Mouse (Mus musculus) heart, postnatal 14 days (tissue): ENCODE measurements around the gene Ube2r2. TPM values are rescaled to one million over a fixed set of nuclear protein-coding genes. Genes with fewer than 3 reads are reported as not detected.

Experiments used
- DNase-seq, 2 experiments: peaks; one replicate each; pipeline ENCODE4 v3.0.0; 2021 to 2022
- intact Hi-C: fragments of 180-260 bp; cut with DNase I; formaldehyde crosslinking; loops from one replicate; pipeline ENCODE4 v1.15.1; 2025
- total RNA-seq, 2 experiments: library from RNA; stranded (reverse); gene quantifications; 2 replicates each; pipeline ENCODE4 v1.2.3; 2021

The Ube2r2 gene
- total RNA-seq, 2 experiments from 2014 or later, result 121 to 132 TPM

DNA sequence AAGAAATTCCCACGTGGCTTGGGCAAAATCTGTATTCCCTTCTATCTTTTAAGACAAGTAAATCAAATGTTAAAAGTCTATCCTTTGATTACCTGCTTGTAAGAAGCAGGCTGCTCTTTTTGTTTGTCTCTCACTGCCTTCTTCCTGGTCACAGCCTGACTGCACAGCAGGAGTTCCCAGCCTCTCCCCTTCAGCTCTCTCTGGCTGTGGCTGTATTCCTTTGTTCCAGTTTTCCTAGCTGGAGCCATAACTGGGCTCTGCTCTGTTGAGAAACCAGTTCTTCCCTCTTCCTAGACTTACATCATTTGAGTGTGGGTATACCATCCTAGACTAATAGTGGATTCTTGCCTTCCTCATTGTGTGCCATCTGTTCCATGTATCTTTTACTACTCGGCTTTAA is 29.4 kb downstream of the Ube2r2 start:
- no peak for DNase-seq
- intact Hi-C loops, result no loop called here

GRCm38 (mm10) chr4:41165693-41166475 is 30.3 kb downstream of the Ube2r2 start:
- DNase-seq, result peak; percentile 76 to 84
- intact Hi-C loops, result loop anchor here (1.0 kb wide), 1 partner anchor 37 kb away; no protein-coding TSS in a partner anchor

GRCm38 (mm10) chr4:41170970-41171369 is 35.4 kb downstream of the Ube2r2 start:
- no peak for DNase-seq
- intact Hi-C loops, result no loop called here

DNA sequence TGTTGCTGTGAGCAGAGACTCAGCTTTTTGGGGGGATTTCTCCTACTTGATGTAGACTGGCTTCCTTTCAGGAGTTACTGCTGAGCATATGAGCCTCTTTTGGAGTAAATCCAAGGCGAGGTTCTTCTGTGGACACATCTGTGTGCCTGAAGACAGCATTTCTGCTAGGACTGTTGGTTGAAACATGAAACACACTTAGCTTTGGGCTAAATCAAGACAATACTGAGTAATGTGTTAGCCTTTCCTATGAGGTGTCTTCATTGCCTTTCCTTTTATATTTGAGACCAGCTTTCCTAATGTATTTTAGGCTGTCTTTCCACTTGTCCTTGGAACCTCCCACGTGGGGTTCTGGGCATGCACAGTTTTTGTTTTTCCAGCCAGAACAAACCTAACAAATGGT is 39.1 kb downstream of the Ube2r2 start:
- intact Hi-C loops, result no loop called here
- DNase-seq, result no peak

DNA sequence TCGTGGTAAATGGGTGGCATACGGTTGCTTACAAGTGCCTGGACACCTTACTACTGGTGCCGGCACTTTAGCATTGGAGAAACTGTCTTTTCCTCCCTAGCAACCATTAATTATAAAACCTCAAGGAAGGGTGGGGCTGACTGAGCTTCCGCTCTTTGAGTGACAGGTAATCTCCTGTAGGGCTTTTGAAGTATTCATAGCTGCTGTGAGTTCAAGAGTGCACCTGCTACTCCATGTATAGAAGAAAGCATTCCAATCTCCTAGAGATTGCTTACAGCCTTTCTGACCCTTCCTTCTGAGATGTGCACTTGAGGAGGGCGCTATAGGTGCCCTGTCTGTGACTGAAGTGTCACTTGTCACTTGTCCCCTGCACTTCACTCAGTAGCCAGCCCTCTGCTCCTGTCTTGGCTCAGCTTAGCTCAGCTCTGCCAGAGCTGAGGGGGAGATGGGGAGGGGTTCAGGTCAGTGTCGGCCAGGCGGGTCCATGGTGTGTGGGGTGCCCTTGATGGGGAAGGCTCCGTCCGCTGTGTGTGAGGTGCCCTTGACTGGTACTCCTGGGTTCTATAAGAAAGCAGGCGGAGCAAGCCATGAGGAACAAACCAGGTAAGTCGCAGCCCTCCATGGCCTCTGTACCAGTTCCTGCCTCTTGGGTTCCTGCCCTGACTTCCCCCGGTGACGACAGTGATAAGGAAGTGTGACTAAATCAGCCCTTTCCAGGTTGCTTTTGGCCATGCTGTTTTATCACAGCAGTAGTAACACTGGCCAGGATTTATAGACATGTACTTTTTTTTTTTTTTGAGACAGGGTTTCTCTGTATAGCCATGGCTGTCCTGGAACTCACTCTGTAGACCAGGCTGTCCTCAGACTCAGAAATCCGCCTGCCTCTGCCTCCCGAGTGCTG is 44.5 kb downstream of the Ube2r2 start:
- intact Hi-C loops, result no loop called here
- no peak for DNase-seq

GRCm38 (mm10) chr4:41189809-41190208 is 54.3 kb downstream of the Ube2r2 start:
- intact Hi-C loops, result no loop called here
- DNase-seq, result no peak

- intact Hi-C loops, result no loop called here
- no peak for DNase-seq
Observed at GRCm38 (mm10) chr4:41192544-41193512, 57.3 kb downstream of the Ube2r2 start.

DNA sequence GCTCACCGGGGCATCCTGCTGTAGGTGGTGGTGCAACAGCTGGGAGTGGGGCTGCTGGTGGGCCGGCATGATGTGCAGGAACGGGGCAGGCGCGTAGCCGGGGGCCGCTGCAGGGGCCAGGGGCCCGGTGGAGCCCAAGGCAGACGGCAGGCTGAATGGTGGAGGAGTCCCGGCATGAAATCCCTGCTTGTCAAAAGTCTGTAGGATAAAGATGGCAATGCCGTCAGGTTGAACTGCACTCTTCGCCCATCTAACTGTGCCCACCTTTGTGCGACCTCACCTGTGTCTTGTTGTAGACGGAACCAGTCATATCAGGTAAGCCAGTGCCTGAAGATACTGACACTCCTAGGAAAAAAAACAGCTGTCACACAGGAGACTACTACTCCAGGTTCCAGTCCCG is 59.8 kb downstream of the Ube2r2 start:
- no peak for DNase-seq
- intact Hi-C loops, result no loop called here

GRCm38 (mm10) chr4:41196861-41197610 is 61.5 kb downstream of the Ube2r2 start:
- peak; percentile 30 to 37 for DNase-seq
- intact Hi-C loops, result no loop called here

GRCm38 (mm10) chr4:41202135-41202534 is 66.6 kb downstream of the Ube2r2 start:
- no peak for DNase-seq
- intact Hi-C loops, result no loop called here

DNA sequence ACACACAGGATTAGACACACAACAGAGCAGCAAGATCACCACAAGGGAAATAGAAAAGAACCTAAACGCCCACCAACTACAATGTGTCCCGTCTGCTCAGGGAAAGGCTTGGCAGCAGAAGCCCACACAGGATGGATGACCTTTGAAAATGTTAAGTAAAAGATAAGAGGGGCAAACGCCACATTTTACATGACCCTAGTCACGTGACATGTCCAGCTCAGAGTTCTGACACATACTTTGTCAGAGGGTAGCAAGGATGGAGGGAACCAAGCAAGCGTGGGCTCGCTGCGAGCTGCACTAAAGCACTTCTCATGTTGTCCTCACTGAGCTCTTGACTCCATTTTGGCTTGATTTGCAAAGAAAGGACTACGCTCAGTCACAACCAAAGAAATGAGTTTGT is 70.2 kb downstream of the Ube2r2 start:
- no peak for DNase-seq
- intact Hi-C loops, result no loop called here

GRCm38 (mm10) chr4:41208050-41208449 is 72.5 kb downstream of the Ube2r2 start:
- intact Hi-C loops, result no loop called here
- no peak for DNase-seq

- no peak for DNase-seq
- intact Hi-C loops, result loop anchor here (2.0 to 10.0 kb wide), 3 partner anchors 98 to 171 kb away; no protein-coding TSS in a partner anchor
Observed at GRCm38 (mm10) chr4:41225412-41225811, 89.9 kb downstream of the Ube2r2 start.

DNA sequence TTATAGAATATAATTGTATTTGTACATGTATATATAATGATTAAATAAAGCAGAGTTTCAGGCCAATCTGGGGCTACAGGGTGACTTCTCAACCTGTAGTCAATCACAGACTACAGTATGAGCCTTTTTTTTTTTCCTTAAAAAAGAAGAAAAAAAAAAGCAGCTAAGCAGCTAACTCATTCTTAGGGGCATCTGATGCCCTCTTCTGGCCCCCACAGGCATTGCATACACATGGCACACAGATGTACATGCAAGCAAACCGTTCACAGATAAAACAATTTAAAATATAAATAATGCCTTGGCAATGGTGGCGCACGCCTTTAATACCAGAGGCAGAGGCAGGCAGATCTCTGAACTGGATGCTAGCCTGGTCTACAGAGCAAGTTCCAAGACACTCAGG is 90.8 kb downstream of the Ube2r2 start:
- intact Hi-C loops, result loop anchor here (5.0 to 10.0 kb wide), 2 partner anchors 99 to 172 kb away; no protein-coding TSS in a partner anchor
- peak; percentile 42 to 63 for DNase-seq

- intact Hi-C loops, result no loop called here
- DNase-seq, result no peak
Observed at GRCm38 (mm10) chr4:41235621-41236020, 100.1 kb downstream of the Ube2r2 start.

DNA sequence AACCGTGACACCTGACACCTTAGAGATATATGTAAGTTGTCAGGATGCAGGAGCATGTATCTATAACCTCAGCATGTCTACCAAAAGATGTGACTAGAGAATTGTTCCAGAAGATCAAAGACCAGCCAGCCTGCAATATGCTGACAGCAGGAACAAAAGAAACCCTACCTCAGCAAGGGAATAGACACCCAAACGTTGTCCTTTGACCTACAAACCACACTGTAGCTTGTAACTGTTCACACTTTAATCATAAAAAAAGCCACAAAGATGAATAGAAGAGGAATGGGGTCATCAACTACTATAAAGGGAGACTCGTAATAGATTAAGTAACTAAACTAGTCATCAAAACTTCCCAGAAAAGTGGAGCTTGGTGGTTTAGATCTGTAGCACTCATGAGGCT is 105.4 kb downstream of the Ube2r2 start:
- intact Hi-C loops, result no loop called here
- no peak for DNase-seq
